Mouse (Mus musculus) stomach, postnatal 0 days (tissue): Measurements from ENCODE around the gene Fam198b. TPM values are rescaled to one million over a fixed set of nuclear protein-coding genes. Genes with fewer than 3 reads are reported as not detected.

Experiments used
- ATAC-seq: fragments of 200-750 bp; cut with Nextera tagmentation; 2 replicates; pipeline ENCODE4 v1.8.0; 2017; ENCODE audit not compliant: low FRiP score, low TSS enrichment
- DNase-seq: peaks from one replicate; pipeline ENCODE4 v3.0.0-alpha.2; 2016; ENCODE audit warnings: low spot score
- H3K27ac ChIP-seq: fragments of 300-500 bp; sonication (generic); replicated peaks from 2 replicates; pipeline ENCODE4 v1.5.1; 2014; ENCODE audit warnings: mild to moderate bottlenecking, control low read depth
- H3K27me3 ChIP-seq: fragments of 300-500 bp; sonication (generic); 2 replicates; pipeline ENCODE4 v1.6.1; 2014; ENCODE audit warnings: low read length; ENCODE audit not compliant: control insufficient read depth, insufficient read depth
- H3K36me3 ChIP-seq: fragments of 300-500 bp; sonication (generic); 2 replicates; pipeline ENCODE4 v1.6.1; 2014; ENCODE audit warnings: low read length, mixed read lengths; ENCODE audit not compliant: control insufficient read depth, insufficient read depth
- H3K4me1 ChIP-seq: fragments of 300-500 bp; sonication (generic); replicated peaks from 2 replicates; pipeline ENCODE4 v1.6.1; 2014; ENCODE audit warnings: antibody characterized with exemption; ENCODE audit not compliant: control insufficient read depth, insufficient read depth
- H3K4me2 ChIP-seq: fragments of 300-500 bp; sonication (generic); replicated peaks from 2 replicates; pipeline ENCODE4 v1.6.1; 2014; ENCODE audit warnings: low read depth, mild to moderate bottlenecking, control low read depth, moderate library complexity
- H3K4me3 ChIP-seq: fragments of 300-500 bp; sonication (generic); 2 replicates; pipeline ENCODE4 v1.5.1; 2014; ENCODE audit warnings: low read depth, low read length, control low read depth
- H3K9ac ChIP-seq: fragments of 300-500 bp; sonication (generic); 2 replicates; pipeline ENCODE4 v1.6.1; 2014; ENCODE audit warnings: mild to moderate bottlenecking, low read length, control low read depth, mixed read lengths
- H3K9me3 ChIP-seq: fragments of 300-500 bp; sonication (generic); 2 replicates; pipeline ENCODE4 v1.6.1; 2016; ENCODE audit warnings: low read length; ENCODE audit not compliant: control insufficient read depth
- CTCF ChIP-seq: IDR thresholded peaks from 2 replicates; pipeline ENCODE4 v1.5.1; 2016; ENCODE audit warnings: antibody characterized with exemption, low read depth, mild to moderate bottlenecking, moderate library complexity
- EP300 ChIP-seq: optimal IDR thresholded peaks from 2 replicates; pipeline ENCODE3; 2016; ENCODE audit warnings: antibody characterized with exemption
- WGBS: fragments of 180-500 bp; shearing (Covaris S2); extraction: QIAGEN DNeasy Blood & Tissue Kit; methylation state at CpG from one replicate; pipeline ENCODE4 v1.1.7; 2014; 5-methylcytosine and 5-hydroxymethylcytosine counted together
- polyA plus RNA-seq: library from polyadenylated mRNA; unstranded; fragments of >200 nt; fragmentation: Nextera tagmentation; extraction: Ambion mirVana; gene quantifications from 2 replicates; pipeline ENCODE4 v1.2.1, GENCODE M21; 2015

Fam198b gene
- polyA plus RNA-seq, 1 experiment from 2014 or later = 8.6 TPM

GRCm38 (mm10) chr3:79846633-79847032 is 37.7 kb upstream of the Fam198b start:
- H3K27me3 ChIP-seq = no peaks in the 10 kb centered on the region
- no peak for ATAC-seq
- no peak for TF ChIP-seq CTCF
- no peak for TF ChIP-seq EP300
- no peak for DNase-seq
- H3K27ac ChIP-seq = no peak overlapping the region
- H3K9ac ChIP-seq = no peak overlapping the region
- H3K4me3 ChIP-seq = no peak overlapping the region
- H3K4me2 ChIP-seq = no peak overlapping the region
- H3K36me3 ChIP-seq = no peaks in the 10 kb centered on the region
- H3K4me1 ChIP-seq = no peaks in the 10 kb centered on the region
- 77% methylated on average over 5 of the region's 5 CpGs for WGBS
- H3K9me3 ChIP-seq = no peaks in the 10 kb centered on the region

- Histone ChIP-seq H3K4me1 (no peaks in the 10 kb centered on the region), H3K9me3 (no peaks in the 10 kb centered on the region), H3K36me3 (no peaks in the 10 kb centered on the region), H3K9ac (no peak overlapping the region), H3K4me2 (no peak overlapping the region), H3K27ac (no peak overlapping the region), H3K27me3 (no peaks in the 10 kb centered on the region), H3K4me3 (no peak overlapping the region)
- DNase-seq (no peak), ATAC-seq (no peak)
- 30% methylated on average over 4 of the region's 4 CpGs for WGBS
- TF ChIP-seq EP300 = no peak
- TF ChIP-seq CTCF = no peak
Observed at GRCm38 (mm10) chr3:79848841-79849240, 35.5 kb upstream of the Fam198b start.

GRCm38 (mm10) chr3:79849621-79850020 is 34.7 kb upstream of the Fam198b start:
- H3K9ac ChIP-seq = no peak overlapping the region
- no peaks in the 10 kb centered on the region for H3K27me3 ChIP-seq
- H3K4me3 ChIP-seq = no peak overlapping the region
- H3K4me1 ChIP-seq = no peaks in the 10 kb centered on the region
- 67% methylated on average over 2 of the region's 2 CpGs for WGBS
- ATAC-seq = no peak
- no peaks in the 10 kb centered on the region for H3K36me3 ChIP-seq
- TF ChIP-seq CTCF (no peak), EP300 (no peak)
- no peaks in the 10 kb centered on the region for H3K9me3 ChIP-seq
- no peak for DNase-seq
- H3K27ac ChIP-seq = no peak overlapping the region
- no peak overlapping the region for H3K4me2 ChIP-seq

GRCm38 (mm10) chr3:79850656-79851055 is 33.7 kb upstream of the Fam198b start:
- no peaks in the 10 kb centered on the region for H3K4me1 ChIP-seq
- no peak overlapping the region for H3K9ac ChIP-seq
- H3K4me2 ChIP-seq = no peak overlapping the region
- no peaks in the 10 kb centered on the region for H3K9me3 ChIP-seq
- H3K27ac ChIP-seq = no peak overlapping the region
- 42% methylated on average over 6 of the region's 6 CpGs for WGBS
- no peaks in the 10 kb centered on the region for H3K36me3 ChIP-seq
- DNase-seq (no peak), ATAC-seq (no peak)
- H3K27me3 ChIP-seq = no peaks in the 10 kb centered on the region
- no peak overlapping the region for H3K4me3 ChIP-seq
- no peak for TF ChIP-seq CTCF
- no peak for TF ChIP-seq EP300

- DNase-seq (no peak), ATAC-seq (no peak)
- TF ChIP-seq EP300 (no peak), CTCF (no peak)
- WGBS = 45% methylated on average over 3 of the region's 3 CpGs
- Histone ChIP-seq H3K9me3 (no peaks in the 10 kb centered on the region), H3K27ac (no peak overlapping the region), H3K36me3 (no peaks in the 10 kb centered on the region), H3K4me1 (no peaks in the 10 kb centered on the region), H3K4me3 (no peak overlapping the region), H3K4me2 (no peak overlapping the region), H3K9ac (no peak overlapping the region), H3K27me3 (no peaks in the 10 kb centered on the region)
Observed at GRCm38 (mm10) chr3:79852108-79852507, 32.2 kb upstream of the Fam198b start.

GRCm38 (mm10) chr3:79852654-79853166 is 31.6 kb upstream of the Fam198b start, which contains the start of gene Tmem144:
Tmem144 (minus strand) TSS chr3:79852773.
- Histone ChIP-seq H3K36me3 (no peaks in the 10 kb centered on the region), H3K9ac (no peak within 1 kb of the TSS), H3K4me1 (no peaks in the 10 kb centered on the region), H3K27ac (no peak within 1 kb of the TSS), H3K4me3 (no peak within 1 kb of the TSS), H3K4me2 (no peak within 1 kb of the TSS), H3K9me3 (no peaks in the 10 kb centered on the region), H3K27me3 (no peaks in the 10 kb centered on the region)
- DNase-seq (no peak), ATAC-seq (peak; percentile 53)
- TF ChIP-seq CTCF (no peak), EP300 (no peak)
- 68% methylated on average over 8 of the region's 8 CpGs for WGBS
